Mouse (Mus musculus) thymus, adult 2 months (tissue): ENCODE measurements around the gene Lonp2. TPM values are rescaled to one million over a fixed set of nuclear protein-coding genes. Genes with fewer than 3 reads are reported as not detected.
A peak's percentile ranks its signal among the peaks of the same experiment; 100 is the strongest.

Source experiments
- DNase-seq: peaks from one replicate; pipeline ENCODE4 v3.0.0; 2021
- H3K27ac ChIP-seq: fragments of 200-500 bp; 2 replicates; pipeline ENCODE4 v1.5.1; 2012; ENCODE audit warnings: low read length, control low read depth; ENCODE audit not compliant: control insufficient read depth, insufficient read depth
- H3K27me3 ChIP-seq: fragments of 200-500 bp; 2 replicates; pipeline ENCODE4 v1.6.1; 2012; ENCODE audit warnings: mild to moderate bottlenecking, low read length, moderate library complexity, mixed read lengths; ENCODE audit not compliant: control insufficient read depth, insufficient read depth
- H3K36me3 ChIP-seq: fragments of 200-500 bp; 2 replicates; pipeline ENCODE4 v1.6.1; 2012; ENCODE audit warnings: mild to moderate bottlenecking, low read length, moderate library complexity; ENCODE audit not compliant: control insufficient read depth, insufficient read depth
- H3K4me1 ChIP-seq: fragments of 200-500 bp; replicated peaks from 2 replicates; pipeline ENCODE4 v1.6.1; 2012; ENCODE audit warnings: low read length; ENCODE audit not compliant: control insufficient read depth, insufficient read depth
- H3K4me3 ChIP-seq: fragments of 200-500 bp; 2 replicates; pipeline ENCODE4 v1.5.1; 2012; ENCODE audit warnings: mild to moderate bottlenecking, low read length, control low read depth, moderate library complexity; ENCODE audit not compliant: control insufficient read depth, insufficient read depth
- CTCF ChIP-seq: fragments of 200-500 bp; IDR thresholded peaks from 2 replicates; pipeline ENCODE4 v1.5.1; 2012; ENCODE audit warnings: mild to moderate bottlenecking, control low read depth, low read length, moderate library complexity, borderline replicate concordance; ENCODE audit not compliant: control insufficient read depth, poor library complexity, insufficient read depth; ENCODE audit errors: extremely low read depth
- POLR2A ChIP-seq: fragments of 200-500 bp; IDR thresholded peaks from 2 replicates; pipeline ENCODE4 v1.6.1; 2012; ENCODE audit warnings: mild to moderate bottlenecking, low read length, control low read depth, moderate library complexity; ENCODE audit not compliant: control insufficient read depth, poor library complexity, insufficient read depth; ENCODE audit errors: extremely low read depth
- WGBS: fragments of 180-500 bp; shearing (Covaris S2); methylation state at CpG from one replicate; pipeline ENCODE4 v1.1.7; 2018; 5-methylcytosine and 5-hydroxymethylcytosine counted together
- polyA plus RNA-seq: library from polyadenylated mRNA; depleted of rRNA; stranded (reverse); fragments of >200 nt; gene quantifications from 2 replicates; pipeline ENCODE4 v1.2.3, GENCODE M21; 2012

The Lonp2 gene
- polyA plus RNA-seq, 1 experiment, result 63.3 TPM

- 85% methylated on average over 4 of the region's 4 CpGs for WGBS
- DNase-seq, result no peak
Observed at GRCm38 (mm10) chr8:86669259-86669658, 45.4 kb downstream of the Lonp2 start.

GRCm38 (mm10) chr8:86686629-86687028 lies 62.8 kb downstream of the Lonp2 start:
- 6% methylated on average over 3 of the region's 3 CpGs for WGBS
- peak overlapping the region; percentile 59 for H3K27ac ChIP-seq
- DNase-seq, result peak; percentile 75
- TF ChIP-seq CTCF (no peak), POLR2A (no peak)
- peaks cover 18% of the 10 kb centered on the region for H3K4me1 ChIP-seq
- no peaks in the 10 kb centered on the region for H3K27me3 ChIP-seq
- H3K36me3 ChIP-seq, result no peaks in the 10 kb centered on the region
- no peak overlapping the region for H3K4me3 ChIP-seq

More at GRCm38 (mm10) chr8:86669259-86669658, 45.4 kb downstream of the Lonp2 start:
- TF ChIP-seq CTCF, result no peak
- peaks cover 55% of the 10 kb centered on the region for H3K36me3 ChIP-seq
- no peaks in the 10 kb centered on the region for H3K27me3 ChIP-seq
- no peak overlapping the region for H3K27ac ChIP-seq
- H3K4me3 ChIP-seq, result no peak overlapping the region
- no peaks in the 10 kb centered on the region for H3K4me1 ChIP-seq

- WGBS, result 97% methylated on average over 1 of the region's 1 CpGs
- peaks cover 12% of the 10 kb centered on the region for H3K4me1 ChIP-seq
- no peak for TF ChIP-seq POLR2A
- TF ChIP-seq CTCF, result no peak
- H3K27ac ChIP-seq, result no peak overlapping the region
- DNase-seq, result no peak
- 0 out of 2 replicates have a peak, but pooled peaks cover 3% of the 10 kb centered on the region for H3K36me3 ChIP-seq
- H3K4me3 ChIP-seq, result no peak overlapping the region
- H3K27me3 ChIP-seq, result no peaks in the 10 kb centered on the region
Observed at GRCm38 (mm10) chr8:86692107-86692506, 68.3 kb downstream of the Lonp2 start.

GRCm38 (mm10) chr8:86694011-86694410 lies 70.2 kb downstream of the Lonp2 start:
- DNase-seq, result no peak
- Histone ChIP-seq H3K27me3 (no peaks in the 10 kb centered on the region), H3K36me3 (0 out of 2 replicates have a peak, but pooled peaks cover 4% of the 10 kb centered on the region), H3K4me3 (no peak overlapping the region), H3K27ac (no peak overlapping the region), H3K4me1 (peaks cover 10% of the 10 kb centered on the region)
- TF ChIP-seq POLR2A (no peak), CTCF (no peak)
- WGBS, result 84% methylated on average over 1 of the region's 1 CpGs

- H3K27me3 ChIP-seq, result no peaks in the 10 kb centered on the region
- H3K27ac ChIP-seq, result no peak overlapping the region
- peaks cover 13% of the 10 kb centered on the region for H3K4me1 ChIP-seq
- WGBS, result 100% methylated on average over 2 of the region's 2 CpGs
- no peak for TF ChIP-seq POLR2A
- no peak for TF ChIP-seq CTCF
- no peak overlapping the region for H3K4me3 ChIP-seq
- DNase-seq, result no peak
- H3K36me3 ChIP-seq, result 0 out of 2 replicates have a peak, but pooled peaks cover 4% of the 10 kb centered on the region
Observed at GRCm38 (mm10) chr8:86695703-86696102, 71.9 kb downstream of the Lonp2 start.

- Histone ChIP-seq H3K36me3 (0 out of 2 replicates have a peak, but pooled peaks cover 4% of the 10 kb centered on the region), H3K4me1 (peaks cover 9% of the 10 kb centered on the region), H3K4me3 (no peak overlapping the region), H3K27me3 (no peaks in the 10 kb centered on the region), H3K27ac (no peak overlapping the region)
- DNase-seq, result no peak
- TF ChIP-seq CTCF, result no peak
- no peak for TF ChIP-seq POLR2A
- 85% methylated on average over 1 of the region's 1 CpGs for WGBS
Observed at GRCm38 (mm10) chr8:86698811-86699421, 75.1 kb downstream of the Lonp2 start.

GRCm38 (mm10) chr8:86699471-86699870 lies 75.6 kb downstream of the Lonp2 start:
- H3K4me1 ChIP-seq, result peaks cover 9% of the 10 kb centered on the region
- 57% methylated on average over 12 of the region's 12 CpGs for WGBS
- no peak overlapping the region for H3K27ac ChIP-seq
- H3K4me3 ChIP-seq, result no peak overlapping the region
- 0 out of 2 replicates have a peak, but pooled peaks cover 4% of the 10 kb centered on the region for H3K36me3 ChIP-seq
- TF ChIP-seq POLR2A (no peak), CTCF (no peak)
- no peak for DNase-seq
- no peaks in the 10 kb centered on the region for H3K27me3 ChIP-seq
